Mouse (Mus musculus) gastrocnemius, adult 18-20 months (tissue): ENCODE results near the gene Wdr54. TPM values are rescaled to one million over a fixed set of nuclear protein-coding genes. Genes with fewer than 3 reads are reported as not detected.
A peak's percentile ranks its signal among the peaks of the same experiment; 100 is the strongest.

Experiments used
- DNase-seq: peaks from one replicate; pipeline ENCODE4 v3.0.0; 2021; ENCODE audit warnings: low spot score
- total RNA-seq, 2 experiments: library from RNA; stranded (reverse); gene quantifications; 2 replicates each; pipeline ENCODE4 v1.2.3; 2021

Gene Wdr54
- total RNA-seq, 2 experiments from 2014 or later, result 1.2 to 1.9 TPM

- no peak for DNase-seq
These were observed 24.6 kb downstream of the Wdr54 start for GRCm38 (mm10) chr6:83131469-83132034.

- DNase-seq, result no peak
These were observed 28.8 kb downstream of the Wdr54 start for GRCm38 (mm10) chr6:83127419-83127818.

DNA sequence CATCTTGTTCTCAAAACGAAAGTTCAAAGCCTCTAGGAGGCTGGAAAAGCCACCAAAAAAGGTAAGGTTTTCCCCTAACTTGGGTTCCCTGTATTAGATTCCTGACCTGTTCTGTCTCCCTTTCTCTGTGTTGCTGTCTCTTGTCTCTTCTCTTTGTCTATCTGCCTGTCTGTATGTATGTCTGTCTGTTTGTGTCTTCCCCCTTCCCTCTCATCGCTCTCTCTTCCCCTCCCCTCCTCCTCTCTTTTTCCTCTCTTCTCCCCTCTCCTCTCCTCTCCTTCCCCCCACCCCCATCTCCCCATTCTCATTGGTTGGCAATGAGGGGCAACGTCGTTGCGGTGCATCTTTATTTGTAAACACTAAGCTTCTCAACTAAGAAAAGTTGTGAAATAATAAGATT lies 30.9 kb downstream of the Wdr54 start, which contains the start of gene Ino80b:
TSS of gene Ino80b (minus strand) at position 101 of the 400 bp plus-strand sequence.
- DNase-seq, result no peak

DNA sequence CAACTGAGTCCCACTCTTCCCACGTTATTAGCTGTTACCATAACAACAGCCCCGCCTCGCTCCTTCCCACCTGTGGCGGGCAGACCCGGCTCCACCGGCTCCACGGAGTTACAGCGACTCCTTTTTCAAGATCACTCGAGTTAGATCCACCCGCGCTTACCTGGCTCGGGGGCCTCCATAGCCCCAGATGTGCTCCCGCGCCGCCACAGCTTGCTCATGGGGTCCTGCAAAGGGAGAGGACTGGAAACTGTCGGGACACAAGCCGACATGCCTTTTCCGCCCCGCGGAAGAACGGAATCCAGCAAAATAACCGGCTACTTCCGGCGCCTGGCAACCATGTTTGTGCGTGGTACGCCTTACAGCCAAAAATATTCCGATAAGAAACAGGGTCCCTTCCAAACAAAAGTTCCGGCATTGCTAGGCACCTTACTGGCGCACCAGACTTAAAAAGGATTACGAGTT lies 31.3 kb downstream of the Wdr54 start:
- peak; percentile 93 for DNase-seq

GRCm38 (mm10) chr6:83122961-83123360 lies 33.2 kb downstream of the Wdr54 start:
- no peak for DNase-seq

DNA sequence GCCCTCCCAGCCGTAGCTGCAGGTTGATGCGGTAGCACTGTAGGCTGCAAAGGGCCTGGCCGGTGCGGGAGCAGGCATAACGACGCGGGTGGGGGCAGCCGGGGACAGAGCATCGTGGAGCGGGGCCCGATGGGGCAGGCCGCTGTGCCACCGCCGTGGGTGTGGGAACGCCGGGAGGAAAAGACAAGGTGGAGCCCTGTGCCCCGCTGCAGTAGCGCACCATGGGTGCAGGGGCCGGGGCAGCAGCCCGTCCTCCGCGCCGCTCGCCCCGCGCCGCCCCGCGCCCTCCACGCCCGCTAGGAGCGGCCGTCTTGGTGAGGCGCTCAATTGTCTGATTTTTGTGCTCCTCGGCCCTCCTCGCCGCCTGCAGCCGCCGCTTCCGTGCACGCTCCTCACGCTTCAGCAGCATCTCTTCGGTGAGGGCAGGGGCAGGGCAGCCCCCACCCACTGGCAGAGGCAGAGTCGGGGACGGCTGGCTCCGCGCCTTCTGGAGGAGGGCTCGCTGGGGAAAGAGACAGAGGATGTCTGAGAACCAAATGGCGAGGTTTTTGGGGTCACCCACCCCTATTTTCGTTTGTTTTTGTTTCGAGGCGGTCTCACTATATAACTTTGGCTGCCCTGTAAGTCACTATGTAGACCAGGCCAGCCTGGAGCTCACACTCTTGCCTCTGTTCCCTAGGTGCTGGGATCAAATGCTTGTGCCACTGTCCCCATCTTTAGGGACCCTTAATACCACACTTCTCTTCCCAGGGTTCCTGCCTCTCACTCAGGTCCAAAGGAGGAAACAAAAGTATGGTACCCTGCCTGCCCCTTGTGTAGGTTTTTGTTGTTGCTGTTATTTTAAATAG lies 34.1 kb downstream of the Wdr54 start:
- DNase-seq, result no peak

DNA sequence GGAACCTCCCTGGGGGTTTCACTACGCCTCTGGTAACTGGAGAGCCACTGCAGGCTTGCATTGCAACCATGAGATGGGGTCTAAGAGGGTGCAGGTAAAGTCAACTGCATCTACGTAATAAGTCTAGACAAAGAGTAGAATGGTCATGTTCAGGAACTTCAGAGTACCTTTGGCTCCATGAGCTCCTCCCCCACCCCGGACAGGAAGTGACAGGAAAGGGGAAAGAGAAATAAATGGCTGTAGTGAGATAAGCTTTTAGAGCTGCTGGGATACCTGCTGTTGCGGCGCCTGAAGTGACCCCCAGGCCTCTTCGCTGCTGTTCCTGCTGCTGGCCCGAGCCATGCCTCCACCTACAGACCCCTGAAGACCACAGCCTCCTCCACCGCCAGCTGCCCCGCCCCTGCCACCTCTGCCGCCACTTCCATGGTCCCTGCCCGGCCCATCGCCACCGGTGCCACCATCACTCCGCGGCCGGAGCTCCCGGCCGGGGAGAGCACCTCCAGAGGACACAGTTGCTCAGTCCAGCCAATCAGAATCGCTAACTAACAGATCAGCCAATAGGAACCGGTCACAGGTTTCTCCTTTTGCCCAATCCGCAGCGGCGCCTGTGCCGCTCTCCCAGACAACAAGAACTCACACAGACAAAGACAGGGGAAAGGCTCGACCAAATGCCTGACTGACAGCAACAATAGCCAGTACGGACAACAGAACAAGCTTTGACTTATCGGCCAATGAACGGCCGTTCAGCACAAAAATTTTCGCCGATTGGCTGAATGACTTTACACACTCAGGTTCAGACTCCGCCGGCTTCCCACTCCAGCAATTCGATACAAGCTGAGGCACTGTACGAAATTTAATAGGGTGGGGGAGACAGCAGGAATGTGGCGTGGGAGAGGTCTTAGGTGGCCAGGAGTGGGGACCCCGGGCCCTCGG lies 35.0 kb downstream of the Wdr54 start, which contains the start of gene Wbp1:
TSS of gene Wbp1 (minus strand) at position 630 of the 933 bp plus-strand sequence.
- peak; percentile 95 for DNase-seq

DNA sequence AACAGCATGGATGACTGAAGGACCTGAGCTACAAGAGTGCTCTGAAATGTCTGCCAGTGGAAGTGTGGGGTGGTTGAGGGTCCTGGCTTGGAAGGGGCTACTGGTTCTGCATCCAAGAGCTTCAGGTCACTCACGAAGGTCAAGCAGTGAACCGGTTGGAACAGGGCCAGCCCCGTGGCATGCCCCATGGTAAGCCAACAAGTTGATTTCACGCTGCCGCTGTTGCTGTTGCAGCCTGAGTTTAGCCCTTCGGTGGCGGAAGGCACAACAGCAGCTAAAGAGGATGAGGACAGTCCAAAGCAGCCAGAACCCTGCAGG lies 36.5 kb downstream of the Wdr54 start:
- no peak for DNase-seq

DNA sequence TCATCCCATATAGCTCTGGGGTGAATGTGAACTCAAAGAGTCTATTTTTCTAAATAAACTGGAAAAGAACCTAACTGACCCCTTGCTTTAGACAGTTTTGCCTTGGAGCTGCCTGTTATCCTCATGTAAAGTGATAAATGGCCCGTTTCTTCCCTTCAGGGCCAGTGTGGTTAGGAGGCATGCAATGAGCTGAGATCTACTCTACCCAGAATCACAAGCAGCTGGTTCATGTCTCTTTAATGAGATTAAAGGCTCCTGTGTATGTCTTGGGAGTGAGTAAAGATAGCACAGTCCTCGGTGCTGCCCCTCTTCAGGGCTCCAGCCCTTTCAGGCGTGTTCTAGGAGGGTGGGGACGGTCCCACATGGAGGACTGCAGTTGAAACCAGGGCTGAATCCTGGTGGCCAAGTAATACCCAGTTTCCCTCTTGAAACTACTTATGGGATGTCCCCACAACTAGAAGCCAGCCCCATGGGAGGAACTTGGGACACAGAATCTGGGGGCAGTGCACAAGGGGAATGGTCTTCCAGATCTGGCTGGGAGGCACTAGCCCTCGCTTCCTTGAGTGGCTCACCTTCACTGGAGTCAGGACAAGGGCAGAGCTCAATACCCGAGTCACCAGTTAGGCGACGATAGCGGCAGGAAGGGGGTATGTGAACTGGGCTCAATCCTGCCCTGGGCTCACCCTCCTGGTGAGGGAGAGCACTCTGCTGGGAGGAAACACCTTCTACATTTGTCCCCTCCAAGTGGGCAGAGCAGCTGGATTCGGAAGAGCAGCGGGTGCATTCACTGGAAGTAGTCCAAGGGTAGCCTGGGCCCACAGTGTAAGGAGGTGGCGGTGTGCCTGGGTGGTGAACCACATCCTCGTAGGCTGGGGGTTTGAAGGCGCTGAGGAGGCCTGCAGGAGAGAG lies 37.1 kb downstream of the Wdr54 start:
- no peak for DNase-seq

DNA sequence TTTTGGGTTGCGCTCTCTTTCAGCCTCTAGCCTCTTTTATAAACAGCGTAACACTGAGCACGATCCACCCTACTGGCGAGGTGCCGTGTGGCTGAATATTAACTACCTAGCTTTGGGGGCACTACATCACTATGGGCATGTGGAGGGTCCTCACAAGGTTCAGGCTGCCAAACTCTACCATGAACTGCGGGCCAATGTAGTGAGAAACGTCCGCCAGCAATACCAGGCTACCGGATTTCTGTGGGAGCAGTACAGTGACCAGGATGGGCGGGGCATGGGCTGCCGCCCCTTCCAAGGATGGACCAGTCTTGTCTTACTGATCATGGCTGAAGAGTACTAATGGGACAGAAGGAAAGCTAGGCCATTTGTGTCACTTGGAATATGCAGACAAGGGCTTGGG lies 37.8 kb downstream of the Wdr54 start:
- DNase-seq, result no peak

GRCm38 (mm10) chr6:83117616-83118015 lies 38.6 kb downstream of the Wdr54 start:
- DNase-seq, result no peak

GRCm38 (mm10) chr6:83117165-83117438 lies 39.1 kb downstream of the Wdr54 start:
- no peak for DNase-seq

- DNase-seq, result no peak
These were observed 39.6 kb downstream of the Wdr54 start for GRCm38 (mm10) chr6:83116373-83117164.

- no peak for DNase-seq
These were observed 40.4 kb downstream of the Wdr54 start for GRCm38 (mm10) chr6:83115682-83116372.

- DNase-seq, result peak; percentile 93
These were observed 41.1 kb downstream of the Wdr54 start, which contains the start of gene Mogs for GRCm38 (mm10) chr6:83115011-83115671. TSS of gene Mogs (plus strand) at chr6:83115496.

DNA sequence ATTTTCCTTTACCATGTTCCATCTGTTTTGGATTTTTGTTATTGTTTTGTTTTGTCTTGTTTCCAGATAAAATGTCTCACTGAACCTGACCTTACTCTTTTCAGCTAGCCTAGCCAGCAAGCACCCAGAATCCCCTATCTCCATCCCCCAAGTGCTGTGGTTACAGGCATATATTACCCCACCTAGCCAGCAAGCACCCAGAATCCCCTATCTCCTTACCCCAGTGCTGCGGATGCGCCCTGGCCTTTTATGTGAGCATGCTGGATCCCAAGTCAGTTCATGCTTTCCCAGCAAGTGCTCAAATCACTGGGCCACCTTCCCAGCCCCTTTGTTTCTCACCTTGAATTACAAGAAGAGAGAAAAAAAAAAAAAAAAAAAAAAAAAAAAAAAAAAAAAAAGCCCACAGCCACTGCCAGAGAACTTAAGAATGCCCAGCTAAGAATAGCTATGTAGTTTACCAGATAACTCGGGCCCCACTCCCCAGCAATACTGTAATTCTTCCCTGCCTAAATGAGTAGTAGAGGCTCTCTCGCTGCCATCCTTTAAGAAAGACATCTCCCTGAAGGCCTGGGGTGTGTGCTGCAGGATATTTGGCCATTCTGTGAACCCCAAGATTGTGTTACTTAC lies 44.6 kb downstream of the Wdr54 start:
- no peak for DNase-seq

DNA sequence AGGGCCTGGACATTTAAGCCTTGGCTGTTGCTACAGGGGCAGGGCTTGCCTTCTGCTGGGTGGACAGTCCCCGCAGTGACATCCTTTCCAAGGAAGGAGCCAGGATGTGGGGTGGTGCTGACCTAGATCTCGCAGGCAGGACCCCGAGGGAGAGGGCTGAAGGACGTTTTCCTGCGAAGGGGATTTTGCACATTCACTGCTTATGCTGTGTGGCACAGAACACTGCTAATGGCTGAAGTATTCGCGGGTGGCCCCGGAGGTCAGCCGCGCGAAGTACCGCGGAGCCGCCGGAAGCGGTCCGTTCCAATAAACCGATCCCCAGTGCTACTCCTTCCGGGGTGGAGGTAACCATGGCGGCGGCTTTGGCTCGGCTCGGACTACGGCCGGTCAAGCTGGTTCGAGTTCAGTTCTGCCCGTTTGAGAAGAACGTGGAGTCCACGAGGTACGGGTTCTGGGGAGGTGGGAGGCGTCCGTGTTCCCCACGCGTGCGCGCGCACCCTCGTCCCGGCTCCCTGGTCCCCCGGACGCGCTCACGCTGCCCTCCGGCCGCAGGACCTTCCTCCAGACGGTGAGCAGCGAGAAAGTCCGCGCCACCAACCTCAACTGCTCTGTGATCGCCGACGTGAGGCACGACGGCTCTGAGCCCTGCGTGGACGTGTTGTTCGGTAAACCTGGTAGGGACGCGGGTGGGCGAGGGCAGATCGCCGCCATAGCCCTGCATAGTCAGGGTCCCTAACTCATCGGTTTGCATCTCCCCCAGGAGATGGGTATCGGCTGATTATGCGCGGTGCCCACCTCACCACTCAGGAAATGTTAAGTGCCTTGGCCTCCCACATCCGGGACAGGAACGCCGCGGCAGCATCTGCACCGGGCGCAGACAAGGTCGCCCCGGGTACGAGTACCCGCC lies 47.2 kb downstream of the Wdr54 start, which contains the start of gene Mrpl53:
TSS of gene Mrpl53 (plus strand) at position 279 of the 907 bp plus-strand sequence.
- DNase-seq, result peak; percentile 85
